Mouse (Mus musculus) frontal cortex, adult (tissue): ENCODE data around the gene Rcc2.

ENCODE experiments used
- ATAC-seq: cut with Nextera tagmentation; 2 replicates; pipeline ENCODE4 v1.9.2; 2017; ENCODE audit warnings: mild to moderate bottlenecking, moderate library complexity, mixed read lengths; ENCODE audit not compliant: low TSS enrichment

Gene Rcc2

DNA sequence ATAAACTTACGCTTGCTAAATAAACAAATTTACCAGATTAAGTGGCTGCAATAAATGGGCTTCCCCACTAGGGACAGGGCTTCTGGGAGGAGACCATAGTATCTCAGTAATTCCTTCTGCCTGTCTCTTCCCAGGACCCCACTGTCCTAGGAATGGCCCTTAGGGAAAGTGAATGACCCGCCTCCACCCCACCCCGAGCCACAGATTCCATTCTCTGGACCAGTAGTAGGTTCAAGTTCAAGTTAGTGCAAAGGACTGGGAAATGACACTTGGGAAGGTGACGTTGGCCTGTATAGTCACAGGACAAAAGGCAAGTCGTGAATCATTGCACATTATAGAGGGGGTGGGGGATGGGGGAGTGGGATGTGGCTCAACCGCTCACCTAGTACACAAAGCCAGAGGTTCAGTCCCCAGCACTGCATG is 15.4 kb upstream of the Rcc2 start:
- no peak for ATAC-seq

DNA sequence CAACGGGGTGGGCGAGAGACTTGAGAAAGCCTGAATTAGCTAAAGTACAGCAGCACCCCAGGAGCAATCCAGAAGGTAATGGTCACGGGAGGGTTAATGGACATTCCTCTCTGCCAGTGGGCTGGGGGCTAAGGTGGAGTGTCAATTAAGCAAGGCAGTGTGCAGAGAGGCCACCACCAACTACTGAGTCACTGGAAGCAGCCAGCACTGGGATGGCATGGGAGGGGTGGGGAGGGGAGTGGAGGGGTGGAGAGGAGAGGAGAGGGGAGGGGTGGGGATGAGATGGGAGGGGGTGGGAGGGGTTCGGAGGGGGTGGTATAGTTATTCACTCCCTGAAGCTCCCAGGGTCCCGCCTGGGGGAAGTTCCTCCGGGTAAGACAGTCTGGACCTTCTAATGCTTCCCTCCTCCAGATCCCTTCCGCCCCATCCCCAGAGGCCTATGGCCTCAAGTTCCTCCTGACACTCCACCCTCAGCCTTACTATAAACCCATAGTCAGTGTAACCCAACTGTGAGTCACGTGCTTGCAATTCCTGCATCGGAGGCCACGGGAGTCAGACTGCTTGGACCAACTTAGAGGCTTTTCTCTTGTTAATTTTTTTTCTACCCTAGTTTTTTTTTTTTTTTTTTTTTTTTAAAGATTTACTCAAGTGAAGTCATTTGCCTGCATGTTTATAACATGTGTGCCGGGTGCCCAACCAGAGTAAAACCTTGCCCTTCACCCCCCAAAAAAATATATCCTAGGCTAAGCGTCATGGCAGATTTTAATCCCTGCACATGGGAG is 12.1 kb upstream of the Rcc2 start:
- ATAC-seq: no peak

DNA sequence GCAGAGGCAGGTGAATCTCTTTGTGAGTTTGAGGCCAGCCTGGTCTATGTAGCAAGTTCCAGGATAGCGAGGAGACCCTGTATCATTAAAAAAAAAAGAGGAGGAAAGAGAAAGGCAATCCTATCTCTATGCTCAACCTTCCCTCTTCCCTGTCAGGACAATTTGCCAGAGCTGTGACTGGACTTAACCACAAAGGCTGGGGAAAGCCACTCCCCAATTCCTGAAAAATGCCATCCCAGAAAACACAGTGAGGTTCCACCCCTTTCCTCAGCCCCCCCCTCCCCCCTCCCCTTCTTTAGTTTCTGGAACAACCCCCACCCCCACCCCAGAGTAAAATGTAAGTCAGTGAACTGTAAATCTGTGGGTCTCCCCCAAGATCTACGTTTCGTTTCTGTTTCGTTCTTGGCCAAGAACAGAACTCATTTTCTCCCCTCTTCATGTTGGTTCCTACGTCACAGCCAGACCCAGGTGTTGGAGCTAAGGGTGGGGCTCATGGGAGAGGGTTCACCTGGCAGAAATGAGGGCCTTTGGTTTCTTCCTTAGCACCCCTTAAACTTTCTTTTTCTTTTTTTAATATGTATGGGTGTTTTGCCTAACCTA is 11.4 kb upstream of the Rcc2 start:
- no peak for ATAC-seq

- ATAC-seq: no peak
Observed at GRCm38 (mm10) chr4:140689873-140690655, 10.3 kb upstream of the Rcc2 start.

GRCm38 (mm10) chr4:140691481-140691880 is 8.9 kb upstream of the Rcc2 start:
- ATAC-seq: no peak

DNA sequence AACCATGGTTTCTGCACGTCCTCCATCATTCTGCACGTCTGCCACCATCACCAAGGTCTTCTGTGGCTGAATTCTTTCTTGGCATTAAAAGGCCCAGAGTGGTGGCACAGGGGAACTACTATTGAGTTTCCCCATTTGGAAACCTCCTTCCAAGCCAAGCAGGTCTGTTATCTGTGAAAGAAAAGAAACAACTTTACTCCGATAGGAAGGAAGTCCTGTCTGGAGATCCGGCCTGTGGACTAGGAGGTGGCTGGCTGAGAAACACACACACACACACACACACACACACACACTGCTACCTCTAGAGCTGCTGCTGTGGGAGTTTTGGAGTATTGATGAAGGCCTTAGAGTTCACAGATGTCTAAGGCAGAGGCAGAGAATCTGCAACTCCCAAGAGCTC is 6.8 kb upstream of the Rcc2 start:
- ATAC-seq: no peak

DNA sequence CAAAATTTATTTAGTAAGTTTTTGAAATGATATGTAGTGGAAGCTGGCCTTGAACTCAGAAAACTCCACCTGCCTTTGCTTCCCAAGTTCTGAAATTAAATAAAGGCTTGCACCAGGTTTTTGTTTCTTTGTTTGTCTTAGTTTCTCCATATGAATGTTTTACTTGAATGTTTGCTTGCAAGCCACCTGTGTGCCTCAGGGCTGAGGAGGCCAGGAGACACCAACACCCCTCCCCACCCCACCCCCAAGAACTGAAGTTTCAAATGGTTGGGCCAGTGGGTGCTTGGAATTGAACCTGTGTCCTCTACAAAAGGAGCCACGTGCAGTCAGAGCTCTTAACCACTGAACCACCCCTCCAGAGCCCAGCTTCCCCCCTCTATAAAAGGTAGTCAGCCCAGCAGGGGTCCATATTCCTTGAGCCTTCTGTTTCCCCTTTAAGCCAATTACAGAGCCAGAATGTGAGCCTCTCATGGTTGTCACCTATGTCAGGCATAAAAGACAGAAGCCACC is 5.7 kb upstream of the Rcc2 start:
- ATAC-seq: no peak

DNA sequence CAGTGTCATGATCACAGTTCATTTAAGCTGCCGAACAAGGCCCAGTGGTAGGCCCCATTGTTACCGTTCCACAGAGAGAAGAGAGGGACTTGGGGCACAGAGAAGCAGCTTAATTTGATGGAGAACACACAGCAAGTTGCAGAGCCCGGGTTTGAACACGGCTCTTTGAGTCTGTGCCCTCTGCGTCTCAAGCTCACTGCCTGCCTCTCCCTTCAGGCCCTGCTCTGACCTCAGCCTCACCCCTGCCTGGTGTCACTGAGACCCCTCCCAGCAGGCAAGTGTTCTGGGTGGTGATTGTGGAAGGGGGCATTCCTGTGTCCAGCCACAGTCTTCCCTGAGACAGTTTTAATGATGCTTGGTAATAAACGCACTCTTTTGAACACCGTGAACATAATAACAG is 5.2 kb upstream of the Rcc2 start:
- no peak for ATAC-seq

- ATAC-seq: no peak
Observed at GRCm38 (mm10) chr4:140695675-140696585, 4.4 kb upstream of the Rcc2 start.

GRCm38 (mm10) chr4:140699441-140700127 is 757 bp upstream of the Rcc2 start:
- peak; percentile 64 for ATAC-seq

- ATAC-seq: peak; percentile 69
Observed at GRCm38 (mm10) chr4:140701049-140701715, 841 bp downstream of the Rcc2 start.

DNA sequence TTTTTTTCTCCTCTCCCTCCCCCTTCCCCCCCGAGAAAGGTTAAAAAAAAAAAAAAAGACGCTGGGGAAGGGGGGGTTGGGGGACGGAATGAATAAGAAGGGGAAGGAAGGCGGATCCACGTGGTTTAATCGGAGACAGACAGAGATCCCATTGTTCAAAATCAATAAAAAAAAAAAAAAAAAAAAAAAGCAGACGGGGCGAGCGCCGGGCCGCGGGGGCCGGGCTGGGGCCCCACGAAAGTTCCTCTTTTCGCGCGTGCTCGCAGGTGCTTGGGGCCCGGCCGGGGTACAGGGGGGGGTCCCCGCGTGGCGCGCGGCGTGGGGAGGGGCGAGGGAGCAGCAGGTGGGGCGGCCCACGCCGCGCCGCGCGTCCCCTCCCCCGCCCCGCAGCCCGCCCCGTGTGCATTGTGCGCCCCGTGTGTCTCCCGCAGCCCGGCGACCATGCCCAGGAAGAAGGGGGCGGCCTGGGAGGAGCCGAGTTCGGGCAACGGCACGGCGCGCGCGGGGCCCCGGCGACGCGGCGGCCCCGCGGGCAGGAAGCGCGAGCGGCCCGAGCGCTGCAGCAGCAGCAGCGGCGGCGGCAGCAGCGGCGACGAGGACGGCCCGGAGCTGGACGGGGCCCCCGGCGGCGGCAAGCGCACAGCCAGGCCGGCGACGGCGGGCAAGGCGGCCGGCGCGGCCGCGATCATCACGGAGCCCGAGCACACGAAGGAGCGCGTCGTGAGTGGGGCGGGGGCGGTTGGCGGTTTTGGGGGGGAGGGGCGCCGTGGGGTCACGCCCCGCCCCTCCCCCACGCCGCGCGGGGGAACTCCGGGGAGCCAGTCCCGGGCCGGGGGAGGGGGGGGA is 1.6 kb downstream of the Rcc2 start:
- no peak for ATAC-seq

- 0 out of 2 replicates have a peak, but pooled peaks have one; percentile 25 for ATAC-seq
Observed at GRCm38 (mm10) chr4:140702611-140703327, 2.4 kb downstream of the Rcc2 start.

- no peak for ATAC-seq
Observed at GRCm38 (mm10) chr4:140703636-140704035, 3.3 kb downstream of the Rcc2 start.

DNA sequence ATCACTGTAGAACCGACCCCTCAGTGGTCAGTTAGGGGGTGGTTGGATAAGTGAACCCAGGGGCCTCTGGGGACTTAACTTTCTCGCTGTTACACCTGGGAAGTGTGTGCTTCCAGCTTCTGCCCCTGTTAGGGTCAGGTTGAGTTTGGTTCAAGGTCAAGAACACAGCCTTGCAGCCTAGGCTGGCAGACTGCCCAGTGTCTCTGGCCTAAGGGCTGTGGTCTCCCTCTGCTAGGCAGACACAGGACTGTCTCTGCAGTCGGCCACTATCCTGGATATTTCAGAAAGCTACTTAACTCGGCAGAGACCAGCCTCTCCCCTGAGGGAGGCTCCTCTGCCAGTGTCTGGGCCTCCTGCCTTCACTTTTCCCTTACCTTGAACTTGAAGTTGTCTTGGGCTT is 3.8 kb downstream of the Rcc2 start:
- no peak for ATAC-seq

DNA sequence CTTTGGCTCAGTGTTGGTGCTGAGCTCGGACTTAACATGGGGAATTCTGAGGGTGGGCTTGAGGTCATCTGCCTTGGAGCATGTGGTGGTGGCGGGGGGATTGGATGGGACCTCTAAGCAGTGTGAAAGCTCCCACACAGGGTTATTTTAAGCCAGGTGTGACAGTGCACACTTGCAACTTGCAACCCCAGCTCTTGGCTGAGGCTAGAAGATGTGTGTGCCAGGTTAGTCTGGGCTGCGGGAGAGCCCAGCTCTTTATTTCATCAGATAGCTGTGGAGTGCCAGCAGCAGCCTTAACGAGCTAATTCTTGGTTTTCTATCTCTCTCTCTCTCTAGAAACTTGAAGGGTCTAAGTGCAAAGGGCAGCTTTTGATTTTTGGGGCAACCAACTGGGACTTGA is 7.3 kb downstream of the Rcc2 start:
- no peak for ATAC-seq

DNA sequence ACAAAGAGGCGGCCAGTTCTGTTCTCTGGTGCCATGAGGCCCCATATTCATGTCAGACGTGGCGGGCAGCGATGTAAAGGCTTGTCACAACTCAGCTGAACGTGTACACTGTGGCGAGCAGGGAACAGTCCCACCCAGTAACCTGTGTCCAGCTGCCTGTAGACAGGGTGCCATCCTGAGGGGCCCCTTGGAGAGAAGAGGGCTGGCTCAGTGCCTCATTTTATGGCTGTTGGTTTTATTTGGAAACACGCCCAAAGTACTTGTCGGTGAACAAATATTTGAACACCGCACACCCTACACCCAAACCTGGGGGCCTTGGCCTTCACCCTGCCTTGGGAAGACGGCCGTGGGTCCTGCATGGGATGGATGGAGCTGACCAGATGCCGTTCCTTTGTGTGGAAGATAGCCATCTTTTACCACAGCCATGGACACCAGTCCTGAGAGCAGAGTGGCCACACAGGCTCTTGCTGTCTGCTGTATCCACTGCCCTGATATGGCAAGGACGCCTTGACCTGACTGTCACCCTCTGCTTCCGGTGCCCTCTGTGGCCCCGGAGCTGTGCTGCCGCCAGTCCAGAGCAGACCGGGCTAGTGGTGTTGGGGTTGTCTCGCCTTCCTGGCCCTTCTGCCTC is 8.1 kb downstream of the Rcc2 start:
- ATAC-seq: no peak

GRCm38 (mm10) chr4:140709111-140709510 is 8.8 kb downstream of the Rcc2 start:
- no peak for ATAC-seq
